Mouse (Mus musculus): ENCODE results near the gene Tmem163. TPM values are rescaled to one million over a fixed set of nuclear protein-coding genes. Genes with fewer than 3 reads are reported as not detected.

The Tmem163 gene
- under 1 TPM; 0.13 to 0.37 TPM for total RNA-seq (2023)

DNA sequence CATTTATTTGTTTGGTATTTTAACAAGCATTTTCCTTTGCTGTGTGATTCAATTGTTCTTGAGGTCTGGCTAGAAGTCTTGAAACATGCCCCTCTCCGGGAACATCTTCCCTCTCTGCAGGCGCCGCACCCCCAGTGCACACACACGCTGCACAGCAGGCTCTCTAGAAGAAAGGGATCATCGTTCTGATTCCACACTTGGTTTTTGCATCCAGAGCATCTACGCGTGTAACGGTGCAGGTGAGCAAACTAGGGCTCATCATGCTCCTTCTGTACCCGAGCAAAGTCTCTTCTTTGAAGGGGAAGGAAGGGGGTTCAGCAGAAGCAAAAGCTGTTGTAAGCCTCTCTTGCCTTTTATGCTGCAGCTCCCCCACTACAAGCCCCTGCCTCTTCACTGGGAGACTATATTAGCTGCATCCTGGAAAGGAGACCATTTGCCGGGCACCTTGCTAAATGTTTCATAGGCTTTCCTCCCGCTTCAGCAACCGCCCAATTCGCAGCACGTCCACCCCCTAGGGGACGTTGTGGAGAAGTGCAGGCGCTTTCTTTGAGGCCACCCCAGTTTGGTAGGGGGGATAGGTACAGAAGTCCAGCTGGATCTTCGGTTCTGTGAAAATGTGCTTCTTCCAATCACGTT lies at the start of gene Tmem163:
Tmem163 (minus strand) TSS at position 51 of the 636 bp plus-strand sequence.

DNA sequence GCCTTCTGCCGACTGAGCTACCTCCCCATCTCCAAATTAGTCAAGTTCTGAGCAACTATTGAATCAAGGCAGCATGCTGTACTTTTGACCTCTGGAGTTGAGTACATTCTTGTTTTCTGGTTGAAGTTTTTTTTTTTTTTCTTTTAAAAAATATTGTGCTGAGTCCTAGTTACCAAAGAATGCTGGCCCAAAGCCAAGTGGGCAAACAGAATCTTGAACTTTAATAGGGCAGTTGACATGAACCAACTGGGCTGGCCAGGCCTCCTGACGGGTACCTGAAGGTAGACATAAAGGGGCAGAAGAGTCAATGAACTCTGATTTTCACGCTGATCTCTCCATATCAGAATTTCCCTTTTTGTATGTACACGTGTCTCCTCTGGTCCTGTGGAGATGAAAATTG lies 49.7 kb upstream of the Tmem163 start, which contains the start of gene Acmsd:
Acmsd (plus strand) TSS at position 318 of the 400 bp plus-strand sequence.

Other genes with a start within 250 kb of the Tmem163 start
- under 1 TPM in 1 of 2 experiments, not detected in 1; 0.89 TPM for gene Acmsd, start 49.9 kb upstream of the Tmem163 start, total RNA-seq (2023)
- gene Ccnt2, start 94.6 kb upstream of the Tmem163 start, total RNA-seq (2023), result 10 to 100 TPM; 38.9 to 40.1 TPM
- under 1 TPM in 1 of 2 experiments, not detected in 1; 0.38 TPM for gene Map3k19, start 175.5 kb upstream of the Tmem163 start, total RNA-seq (2023)
- gene Rab3gap1, start 189.2 kb upstream of the Tmem163 start, total RNA-seq (2023), result 10 to 100 TPM; 19.5 to 25.5 TPM